Mouse (Mus musculus) ES-Bruce4 (cell line): ENCODE measurements around the gene Xirp1.

Experiments
- CTCF ChIP-seq: IDR thresholded peaks from one replicate; pipeline ENCODE4 v1.8.1; 2011; ENCODE audit warnings: low read depth, low read length
- EP300 ChIP-seq: IDR thresholded peaks from 2 replicates; pipeline ENCODE4 v1.6.1; 2011; ENCODE audit warnings: low read depth, low read length; ENCODE audit not compliant: insufficient read depth
- POLR2A ChIP-seq: IDR thresholded peaks from one replicate; pipeline ENCODE4 v1.8.1; 2011; ENCODE audit warnings: low read length; ENCODE audit not compliant: insufficient read depth

DNA sequence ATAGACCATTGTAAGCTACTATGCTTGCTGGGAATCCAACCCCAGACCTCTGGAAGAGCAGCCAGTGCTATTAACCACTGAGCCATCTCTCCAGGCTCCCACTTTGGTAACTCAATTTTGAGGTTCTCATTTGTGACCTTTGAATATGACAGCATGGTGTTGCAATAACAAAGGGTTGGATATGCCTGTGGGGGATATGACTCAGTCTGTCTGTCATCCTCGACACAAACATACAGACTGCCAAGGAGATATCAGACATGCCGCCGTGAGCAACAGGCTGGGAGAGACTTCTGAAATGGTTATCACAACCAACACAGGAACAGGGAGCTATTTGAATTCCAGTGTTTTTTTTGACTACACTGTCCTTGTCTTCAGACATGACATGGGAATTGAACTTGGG lies 26.0 kb upstream of the Xirp1 start:
- TF ChIP-seq CTCF (no peak), POLR2A (no peak), EP300 (no peak)
